Mouse (Mus musculus) liver, postnatal 0 days (tissue): ENCODE data around the gene Tmod2.

ENCODE experiments used
- CTCF ChIP-seq: sonication (generic); IDR thresholded peaks from 2 replicates; pipeline ENCODE4 v1.5.1; 2016; ENCODE audit warnings: antibody characterized with exemption, low read depth
- EP300 ChIP-seq: IDR thresholded peaks from 2 replicates; pipeline ENCODE4 v1.6.1; 2016; ENCODE audit warnings: antibody characterized with exemption, low read depth, mild to moderate bottlenecking

DNA sequence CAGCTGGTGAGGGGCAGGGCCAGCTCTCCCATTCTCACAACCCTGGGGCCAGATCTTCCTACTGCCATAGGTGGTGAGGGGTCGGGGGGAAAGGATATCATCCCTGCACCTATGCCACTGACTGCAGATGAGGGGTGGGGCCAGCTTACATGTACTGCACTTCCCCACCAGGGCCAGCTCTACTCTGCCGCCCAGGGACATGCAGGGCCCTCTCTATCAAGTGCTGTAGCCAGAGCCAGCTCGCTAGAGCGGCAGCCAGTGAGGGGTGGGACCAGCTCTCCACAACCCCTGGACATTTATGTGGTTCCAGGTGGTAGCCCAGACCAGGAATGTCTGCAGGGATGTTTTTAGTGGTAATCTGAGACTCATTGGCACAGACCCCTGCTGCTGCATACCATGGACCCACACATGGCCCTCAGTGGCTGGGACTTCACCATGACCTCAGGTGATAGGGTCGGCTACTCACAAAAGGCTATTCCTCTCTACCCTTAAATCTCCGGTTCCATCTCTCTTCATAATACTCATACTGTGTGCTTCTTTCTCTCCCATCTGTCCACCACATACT, 7.8 kb upstream of the Tmod2 start:
- TF ChIP-seq CTCF (no peak), EP300 (no peak)
